Mouse (Mus musculus): ENCODE measurements around the gene Tiam1. TPM values are rescaled to one million over a fixed set of nuclear protein-coding genes. Genes with fewer than 3 reads are reported as not detected.

Tiam1 gene
- polyA plus RNA-seq, 1 experiment from 2014 or later = 18.6 TPM

DNA sequence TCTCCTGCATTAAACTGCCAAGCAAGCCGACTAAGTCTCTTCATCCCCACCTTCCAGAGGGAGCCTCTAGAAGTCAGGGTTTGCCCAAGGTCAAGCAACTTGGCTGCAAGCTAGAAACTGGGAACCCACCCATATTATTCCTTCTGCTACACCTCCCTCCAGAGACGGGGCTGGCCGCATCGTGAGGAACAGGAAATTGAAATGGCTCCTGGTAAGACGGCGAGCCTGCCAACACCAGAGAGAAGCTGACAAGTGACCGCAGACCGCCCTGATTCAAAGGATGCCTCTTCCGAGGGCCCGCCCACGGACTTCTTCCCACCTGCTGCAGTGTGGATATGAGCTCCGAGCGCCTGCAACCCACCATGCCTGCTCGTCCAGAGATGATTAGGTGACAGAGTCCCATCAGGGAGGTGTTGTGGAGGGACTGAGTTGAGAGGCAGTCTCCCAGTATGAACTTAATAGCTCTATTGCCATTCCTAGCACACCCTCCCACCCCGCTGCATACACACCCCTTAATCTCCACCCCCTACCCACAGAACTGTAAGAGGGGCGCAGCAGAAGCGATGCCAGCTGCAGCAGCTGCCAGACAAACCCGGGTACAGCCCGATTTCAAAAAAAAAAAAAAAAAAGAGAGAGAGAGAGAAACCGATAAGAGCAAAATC lies 246.6 kb downstream of the Tiam1 start:
- H3K27ac ChIP-seq = no peak overlapping the region
- WGBS = 80% methylated on average over 20 of the region's 20 CpGs
- H3K27me3 ChIP-seq = no peaks in the 10 kb centered on the region
- H3K4me3 ChIP-seq (replicated peaks) = no peak overlapping the region
- H3K4me1 ChIP-seq = peaks cover 20% of the 10 kb centered on the region
- ATAC-seq (replicated peaks; ENCODE audit: low FRiP score) = no peak
- no peak overlapping the region for H3K9ac ChIP-seq
- peaks cover 10% of the 10 kb centered on the region; the same call in 1 of the 2 replicates for H3K36me3 ChIP-seq
- no peak overlapping the region for H3K4me2 ChIP-seq
- H3K9me3 ChIP-seq (replicated peaks) = no peaks in the 10 kb centered on the region

GRCm38 (mm10) chr16:89896392-89896791 lies 247.2 kb downstream of the Tiam1 start:
- no peak for ATAC-seq (replicated peaks; ENCODE audit: low FRiP score)
- H3K4me2 ChIP-seq = no peak overlapping the region
- H3K36me3 ChIP-seq = peaks cover 10% of the 10 kb centered on the region; the same call in 1 of the 2 replicates
- H3K4me1 ChIP-seq = peaks cover 20% of the 10 kb centered on the region
- H3K4me3 ChIP-seq (replicated peaks) = no peak overlapping the region
- H3K9ac ChIP-seq = no peak overlapping the region
- 79% methylated on average over 9 of the region's 9 CpGs for WGBS
- no peaks in the 10 kb centered on the region for H3K27me3 ChIP-seq
- H3K9me3 ChIP-seq (replicated peaks) = no peaks in the 10 kb centered on the region
- no peak overlapping the region for H3K27ac ChIP-seq

DNA sequence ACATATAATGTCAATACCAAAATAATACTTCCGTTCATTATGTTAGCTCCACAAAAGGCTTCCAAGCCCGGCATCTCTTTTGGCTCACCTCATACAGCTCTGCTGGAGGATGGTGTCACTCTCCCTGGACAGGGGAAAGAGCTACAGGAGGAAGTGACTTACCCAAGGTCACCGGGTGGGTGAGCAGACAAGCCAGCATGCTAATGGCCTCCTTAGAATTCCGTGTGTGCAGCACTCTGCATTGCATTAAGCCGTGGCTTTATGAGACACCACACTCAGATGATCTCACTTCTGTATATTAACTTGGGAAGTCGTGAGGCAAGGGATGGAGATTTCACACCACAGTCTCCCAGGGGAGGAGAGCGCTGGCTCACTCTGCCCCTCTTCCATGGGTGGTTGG lies 248.3 kb downstream of the Tiam1 start:
- Histone ChIP-seq H3K4me3 (replicated peaks) (no peak overlapping the region), H3K36me3 (peaks cover 10% of the 10 kb centered on the region; the same call in 1 of the 2 replicates), H3K4me1 (peaks cover 14% of the 10 kb centered on the region), H3K27me3 (no peaks in the 10 kb centered on the region), H3K9me3 (replicated peaks) (no peaks in the 10 kb centered on the region), H3K4me2 (no peak overlapping the region), H3K27ac (no peak overlapping the region), H3K9ac (no peak overlapping the region)
- no peak for ATAC-seq (replicated peaks; ENCODE audit: low FRiP score)
- WGBS = 75% methylated on average over 7 of the region's 7 CpGs

- no peaks in the 10 kb centered on the region for H3K9me3 ChIP-seq (replicated peaks)
- no peak overlapping the region for H3K4me3 ChIP-seq (replicated peaks)
- no peaks in the 10 kb centered on the region for H3K27me3 ChIP-seq
- WGBS = 56% methylated on average over 8 of the region's 8 CpGs
- H3K27ac ChIP-seq = no peak overlapping the region
- H3K36me3 ChIP-seq = peaks cover 10% of the 10 kb centered on the region; the same call in 1 of the 2 replicates
- H3K4me2 ChIP-seq = no peak overlapping the region
- no peak overlapping the region for H3K9ac ChIP-seq
- ATAC-seq (replicated peaks; ENCODE audit: low FRiP score) = no peak
- H3K4me1 ChIP-seq = peaks cover 17% of the 10 kb centered on the region; the same call in 1 of the 2 replicates
Measured at GRCm38 (mm10) chr16:89894816-89895215, 248.8 kb downstream of the Tiam1 start.

DNA sequence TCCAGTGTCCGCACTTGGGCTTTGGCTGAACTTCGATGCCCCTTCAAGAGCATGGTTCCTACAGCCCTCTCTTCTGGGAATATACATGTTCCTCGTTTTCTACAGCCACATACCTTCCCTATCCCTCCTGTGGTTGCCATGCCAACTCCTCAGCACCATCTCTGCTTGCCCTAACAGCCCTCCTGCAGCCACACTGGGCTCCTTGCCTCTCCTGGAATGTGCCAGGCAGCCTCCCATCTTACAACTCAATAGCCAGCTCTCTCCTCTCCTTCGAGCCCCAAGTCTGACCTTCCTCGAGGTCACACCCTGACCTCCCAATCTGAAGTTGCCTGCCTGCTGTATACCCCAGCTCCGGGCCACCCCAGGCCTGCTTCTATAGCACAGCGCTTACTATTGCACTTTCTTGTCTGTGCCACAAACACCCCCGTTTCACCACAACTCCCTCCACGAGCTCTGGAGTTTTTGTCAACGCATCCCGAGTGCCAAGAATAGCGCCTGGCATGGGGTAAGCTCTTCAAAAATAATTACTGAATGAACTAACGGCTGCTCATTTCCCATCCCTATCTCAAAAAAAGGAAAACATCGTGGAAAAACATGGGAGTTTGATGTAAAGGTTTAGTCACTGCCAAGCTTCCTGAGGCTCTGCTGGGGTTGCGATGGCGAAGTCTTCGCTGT lies 252.9 kb downstream of the Tiam1 start:
- Histone ChIP-seq H3K9ac (no peak overlapping the region), H3K4me3 (replicated peaks) (no peak overlapping the region), H3K4me1 (peaks cover 20% of the 10 kb centered on the region; the same call in 1 of the 2 replicates), H3K36me3 (no peaks in the 10 kb centered on the region), H3K9me3 (replicated peaks) (no peaks in the 10 kb centered on the region), H3K4me2 (no peak overlapping the region), H3K27me3 (no peaks in the 10 kb centered on the region), H3K27ac (no peak overlapping the region)
- WGBS = 79% methylated on average over 17 of the region's 17 CpGs
- no peak for ATAC-seq (replicated peaks; ENCODE audit: low FRiP score)

DNA sequence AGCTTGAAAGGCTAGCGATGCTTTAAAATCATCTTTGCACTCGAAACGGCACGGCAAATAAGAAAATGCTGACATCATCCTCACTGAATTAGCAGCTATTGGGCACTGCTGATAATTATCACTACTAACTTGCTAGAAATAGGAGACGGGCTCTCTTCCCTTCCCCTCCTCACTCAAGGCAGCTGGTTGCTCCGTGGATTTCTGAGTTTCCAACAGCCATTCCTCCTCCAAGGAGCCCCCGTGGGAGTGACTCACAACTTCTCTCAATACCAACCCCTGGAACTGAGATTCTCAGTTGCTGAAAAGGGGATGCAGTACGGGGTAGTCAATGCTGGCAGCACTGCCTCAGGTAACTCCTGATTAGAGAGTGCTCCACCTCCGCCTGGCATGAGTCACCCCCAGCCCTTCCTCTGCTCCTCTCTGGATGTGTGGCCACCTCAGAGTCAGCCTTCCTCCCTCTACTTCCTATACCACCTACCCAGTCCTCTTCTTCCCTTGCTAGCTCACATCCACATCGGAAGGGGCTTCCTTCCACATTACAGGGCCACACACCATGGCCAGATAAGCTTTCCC lies 253.6 kb downstream of the Tiam1 start:
- WGBS = 59% methylated on average over 10 of the region's 10 CpGs
- no peak overlapping the region for H3K4me2 ChIP-seq
- H3K4me1 ChIP-seq = 0 out of 2 replicates have a peak, but pooled peaks cover 14% of the 10 kb centered on the region
- no peaks in the 10 kb centered on the region for H3K9me3 ChIP-seq (replicated peaks)
- H3K9ac ChIP-seq = no peak overlapping the region
- no peaks in the 10 kb centered on the region for H3K27me3 ChIP-seq
- no peak overlapping the region for H3K4me3 ChIP-seq (replicated peaks)
- no peak overlapping the region for H3K27ac ChIP-seq
- ATAC-seq (replicated peaks; ENCODE audit: low FRiP score) = 0 out of 2 replicates have a peak, but pooled peaks have one; percentile 27
- H3K36me3 ChIP-seq = no peaks in the 10 kb centered on the region

GRCm38 (mm10) chr16:89886561-89886960 lies 257.0 kb downstream of the Tiam1 start:
- ATAC-seq (replicated peaks; ENCODE audit: low FRiP score) = no peak
- H3K4me3 ChIP-seq (replicated peaks) = no peak overlapping the region

DNA sequence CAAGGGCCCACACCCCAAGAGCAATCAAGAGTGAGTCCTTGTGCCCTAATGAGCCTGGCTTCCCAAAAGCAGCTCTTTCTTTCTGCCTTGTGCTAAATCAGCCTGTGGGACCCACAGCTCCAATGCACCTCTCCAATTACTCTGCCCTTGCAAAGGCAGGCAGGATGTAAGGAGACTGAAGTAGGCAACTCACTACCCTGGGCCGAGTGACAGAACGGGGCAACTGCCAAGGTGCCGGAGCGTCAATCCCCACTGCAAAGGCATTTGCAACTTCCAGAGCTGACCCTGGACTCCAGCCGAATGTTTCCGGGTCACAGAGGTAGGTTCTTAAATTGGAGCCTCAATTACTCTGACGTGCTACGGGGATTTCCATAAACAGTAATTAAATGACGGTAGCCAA lies 257.9 kb downstream of the Tiam1 start:
- no peak overlapping the region for H3K9ac ChIP-seq
- no peak for ATAC-seq (replicated peaks; ENCODE audit: low FRiP score)
- H3K4me3 ChIP-seq (replicated peaks) = no peak overlapping the region
- H3K4me2 ChIP-seq = no peak overlapping the region
- peaks cover 8% of the 10 kb centered on the region for H3K36me3 ChIP-seq
- 61% methylated on average over 9 of the region's 9 CpGs for WGBS
- no peak overlapping the region for H3K27ac ChIP-seq
- H3K27me3 ChIP-seq = no peaks in the 10 kb centered on the region
- 0 out of 2 replicates have a peak, but pooled peaks cover 10% of the 10 kb centered on the region for H3K4me1 ChIP-seq
- no peaks in the 10 kb centered on the region for H3K9me3 ChIP-seq (replicated peaks)

More at GRCm38 (mm10) chr16:89886561-89886960, 257.0 kb downstream of the Tiam1 start:
- Histone ChIP-seq H3K4me2 (no peak overlapping the region), H3K36me3 (peaks cover 8% of the 10 kb centered on the region), H3K27me3 (no peaks in the 10 kb centered on the region), H3K9me3 (replicated peaks) (no peaks in the 10 kb centered on the region), H3K27ac (no peak overlapping the region), H3K9ac (no peak overlapping the region), H3K4me1 (0 out of 2 replicates have a peak, but pooled peaks cover 11% of the 10 kb centered on the region)

GRCm38 (mm10) chr16:89883897-89884296 lies 259.7 kb downstream of the Tiam1 start:
- ATAC-seq (replicated peaks; ENCODE audit: low FRiP score) = no peak
- Histone ChIP-seq H3K27ac (no peak overlapping the region), H3K4me3 (replicated peaks) (no peak overlapping the region), H3K9ac (no peak overlapping the region), H3K36me3 (peaks cover 8% of the 10 kb centered on the region), H3K4me1 (no peaks in the 10 kb centered on the region), H3K27me3 (no peaks in the 10 kb centered on the region), H3K4me2 (no peak overlapping the region), H3K9me3 (replicated peaks) (no peaks in the 10 kb centered on the region)
- WGBS = 89% methylated on average over 4 of the region's 4 CpGs

- H3K27ac ChIP-seq = no peak overlapping the region
- H3K4me3 ChIP-seq (replicated peaks) = no peak overlapping the region
- H3K36me3 ChIP-seq = peaks cover 8% of the 10 kb centered on the region
- no peaks in the 10 kb centered on the region for H3K4me1 ChIP-seq
- no peak overlapping the region for H3K9ac ChIP-seq
- 73% methylated on average over 14 of the region's 14 CpGs for WGBS
- no peak for ATAC-seq (replicated peaks; ENCODE audit: low FRiP score)
- H3K27me3 ChIP-seq = no peaks in the 10 kb centered on the region
- no peaks in the 10 kb centered on the region for H3K9me3 ChIP-seq (replicated peaks)
- H3K4me2 ChIP-seq = no peak overlapping the region
Measured at GRCm38 (mm10) chr16:89882477-89883234, 260.9 kb downstream of the Tiam1 start.

DNA sequence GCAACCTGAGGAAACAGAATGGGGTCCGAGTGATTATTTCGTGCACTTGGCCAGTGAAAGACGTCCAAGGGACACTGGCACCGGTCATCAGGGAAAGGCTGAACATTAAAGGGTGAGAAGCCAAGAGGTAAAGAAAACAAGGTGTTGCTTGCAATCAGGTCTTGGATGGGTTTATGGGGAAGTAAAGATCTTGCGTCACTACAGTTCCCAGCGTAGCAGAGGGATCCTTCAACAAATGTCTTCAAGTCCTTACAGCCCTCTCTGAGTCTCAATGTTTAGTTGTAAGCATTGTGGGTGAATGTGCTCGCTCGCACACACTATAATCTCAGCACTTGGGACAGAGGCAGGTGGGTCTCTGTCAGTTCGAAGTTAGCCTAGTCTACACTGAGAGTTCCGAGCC lies 266.4 kb downstream of the Tiam1 start:
- no peaks in the 10 kb centered on the region for H3K9me3 ChIP-seq (replicated peaks)
- WGBS = 92% methylated on average over 10 of the region's 10 CpGs
- H3K9ac ChIP-seq = no peak overlapping the region
- H3K27me3 ChIP-seq = no peaks in the 10 kb centered on the region
- H3K27ac ChIP-seq = no peak overlapping the region
- H3K4me3 ChIP-seq (replicated peaks) = no peak overlapping the region
- H3K36me3 ChIP-seq = peaks cover 5% of the 10 kb centered on the region; the same call in 1 of the 2 replicates
- H3K4me2 ChIP-seq = no peak overlapping the region
- H3K4me1 ChIP-seq = peaks cover 24% of the 10 kb centered on the region
- ATAC-seq (replicated peaks; ENCODE audit: low FRiP score) = no peak

DNA sequence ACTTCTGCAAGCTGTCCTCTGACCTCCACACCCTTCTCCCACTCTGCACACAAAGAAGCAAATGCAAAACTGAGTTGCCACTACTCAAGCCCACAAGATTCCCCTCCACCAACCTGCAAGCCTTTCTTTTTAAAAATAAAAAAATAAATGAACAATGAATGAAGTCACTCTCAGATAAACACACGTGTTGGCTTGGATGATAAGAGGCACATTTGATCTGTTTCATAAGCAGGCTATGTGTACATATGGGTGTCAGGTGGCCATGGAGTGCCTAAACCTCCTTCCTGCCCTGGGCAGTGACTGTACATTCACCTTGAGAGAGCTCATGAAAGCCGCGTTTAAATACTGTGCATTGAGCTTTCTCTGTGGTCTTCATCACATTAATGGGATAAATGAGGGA lies 267.5 kb downstream of the Tiam1 start:
- Histone ChIP-seq H3K9ac (no peak overlapping the region), H3K9me3 (replicated peaks) (no peaks in the 10 kb centered on the region), H3K4me3 (replicated peaks) (no peak overlapping the region), H3K27ac (no peak overlapping the region), H3K4me2 (no peak overlapping the region), H3K27me3 (no peaks in the 10 kb centered on the region), H3K36me3 (peaks cover 5% of the 10 kb centered on the region; the same call in 1 of the 2 replicates), H3K4me1 (peaks cover 35% of the 10 kb centered on the region)
- WGBS = 92% methylated on average over 3 of the region's 3 CpGs
- ATAC-seq (replicated peaks; ENCODE audit: low FRiP score) = no peak
